Mouse (Mus musculus) left cerebral cortex, postnatal 4 days (tissue): ENCODE data around the gene Izumo4. TPM values are rescaled to one million over a fixed set of nuclear protein-coding genes. Genes with fewer than 3 reads are reported as not detected.

Experiments
- DNase-seq: peaks from one replicate; pipeline ENCODE4 v3.0.0-alpha.2; 2022
- intact Hi-C: fragments of 180-260 bp; cut with DNase I; formaldehyde crosslinking; loops from one replicate; pipeline ENCODE4 v1.15.1; 2025
- total RNA-seq, 2 experiments: library from RNA; stranded (reverse); gene quantifications; 2 replicates each; pipeline ENCODE4 v1.2.3; 2021

Gene Izumo4
- total RNA-seq, 2 experiments from 2014 or later: 46.3 to 53.6 TPM

DNA sequence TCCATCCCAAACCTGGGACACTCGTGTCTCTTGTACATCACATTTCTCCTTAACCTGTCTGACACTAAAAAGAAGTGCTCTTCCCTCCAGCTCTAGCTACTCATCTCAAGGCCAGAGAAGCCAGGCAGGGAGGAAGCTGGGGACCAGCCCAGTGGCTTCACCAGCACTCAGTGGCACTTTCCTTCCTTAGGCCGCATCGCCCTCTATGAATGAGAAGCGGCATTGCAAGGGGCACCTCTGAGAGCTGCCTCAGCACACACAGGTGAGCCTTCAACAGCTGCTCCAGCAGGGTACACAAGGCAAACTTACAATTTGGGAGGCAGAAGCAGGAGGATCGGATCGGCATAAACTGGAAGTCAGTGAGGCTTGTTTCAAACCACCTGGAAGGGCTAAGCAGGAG is 17.8 kb upstream of the Izumo4 start:
- DNase-seq: peak; percentile 56
- intact Hi-C loops: no loop called here

DNA sequence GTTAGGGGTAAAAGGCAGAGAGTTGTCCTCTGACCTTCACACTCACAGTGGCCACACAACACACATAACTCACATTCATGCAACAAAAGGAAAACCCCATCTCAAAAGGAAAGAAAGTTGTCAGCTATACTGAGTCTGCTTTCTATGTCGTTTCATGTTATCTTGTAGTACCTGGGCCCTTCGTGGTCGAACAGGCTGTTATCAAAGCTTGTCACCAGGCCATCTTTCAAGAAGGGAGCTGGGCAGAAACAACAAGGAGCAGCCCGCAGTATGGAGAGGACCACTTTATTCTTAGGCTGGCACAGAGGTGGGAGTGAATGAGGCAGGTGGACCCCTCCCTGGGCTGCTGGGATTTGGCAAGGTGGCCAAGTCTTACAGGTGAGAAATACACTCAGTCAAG is 17.0 kb upstream of the Izumo4 start:
- intact Hi-C loops: loop anchor here (5.0 kb wide), 1 partner anchor 108 kb away; the partner anchor contains the start of gene Klf16
- DNase-seq: no peak

DNA sequence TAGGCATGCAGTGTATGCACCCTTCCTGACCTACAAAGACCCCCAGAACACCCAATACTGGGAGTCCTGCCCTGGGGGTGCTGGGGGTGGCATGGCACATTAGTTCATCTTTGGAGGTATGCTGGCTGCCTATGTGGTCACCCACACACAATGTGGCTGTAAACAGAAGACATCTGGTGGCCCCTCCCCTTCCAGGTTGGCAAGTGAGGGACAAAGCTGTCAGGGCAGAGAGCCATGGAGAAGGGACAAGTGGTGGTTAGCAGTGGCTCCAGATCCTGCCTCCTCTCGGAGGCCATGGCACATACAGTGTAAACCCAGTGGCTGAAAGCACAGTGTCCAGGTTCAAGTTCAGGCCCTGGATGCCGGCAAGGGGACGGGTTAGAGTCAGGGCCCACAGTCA is 15.4 kb upstream of the Izumo4 start:
- intact Hi-C loops: loop anchor here (5.0 kb wide), 1 partner anchor 109 kb away; the partner anchor contains the start of gene Klf16
- DNase-seq: no peak

DNA sequence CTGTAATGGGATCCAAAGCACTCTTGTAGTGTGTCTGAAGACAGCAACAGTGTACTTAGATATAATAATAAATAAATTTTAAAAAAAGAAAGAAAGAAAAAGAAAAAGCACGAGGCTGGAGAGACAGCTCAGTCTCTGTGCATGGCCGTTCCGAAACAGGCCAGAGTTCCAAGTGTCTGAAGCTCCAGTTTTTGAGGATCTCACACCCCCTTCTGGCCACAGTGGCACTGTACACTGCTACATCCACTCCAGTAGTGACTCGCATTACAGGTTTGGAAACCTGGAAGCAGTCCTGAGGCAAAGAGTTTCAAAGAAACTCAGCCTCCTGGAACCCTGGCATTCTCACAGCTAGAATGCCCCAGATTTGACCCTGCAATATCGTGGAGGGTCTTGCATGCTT is 14.1 kb upstream of the Izumo4 start:
- intact Hi-C loops: loop anchor here (5.0 kb wide), 1 partner anchor 111 kb away; the partner anchor contains the start of gene Klf16
- peak; percentile 74 for DNase-seq

DNA sequence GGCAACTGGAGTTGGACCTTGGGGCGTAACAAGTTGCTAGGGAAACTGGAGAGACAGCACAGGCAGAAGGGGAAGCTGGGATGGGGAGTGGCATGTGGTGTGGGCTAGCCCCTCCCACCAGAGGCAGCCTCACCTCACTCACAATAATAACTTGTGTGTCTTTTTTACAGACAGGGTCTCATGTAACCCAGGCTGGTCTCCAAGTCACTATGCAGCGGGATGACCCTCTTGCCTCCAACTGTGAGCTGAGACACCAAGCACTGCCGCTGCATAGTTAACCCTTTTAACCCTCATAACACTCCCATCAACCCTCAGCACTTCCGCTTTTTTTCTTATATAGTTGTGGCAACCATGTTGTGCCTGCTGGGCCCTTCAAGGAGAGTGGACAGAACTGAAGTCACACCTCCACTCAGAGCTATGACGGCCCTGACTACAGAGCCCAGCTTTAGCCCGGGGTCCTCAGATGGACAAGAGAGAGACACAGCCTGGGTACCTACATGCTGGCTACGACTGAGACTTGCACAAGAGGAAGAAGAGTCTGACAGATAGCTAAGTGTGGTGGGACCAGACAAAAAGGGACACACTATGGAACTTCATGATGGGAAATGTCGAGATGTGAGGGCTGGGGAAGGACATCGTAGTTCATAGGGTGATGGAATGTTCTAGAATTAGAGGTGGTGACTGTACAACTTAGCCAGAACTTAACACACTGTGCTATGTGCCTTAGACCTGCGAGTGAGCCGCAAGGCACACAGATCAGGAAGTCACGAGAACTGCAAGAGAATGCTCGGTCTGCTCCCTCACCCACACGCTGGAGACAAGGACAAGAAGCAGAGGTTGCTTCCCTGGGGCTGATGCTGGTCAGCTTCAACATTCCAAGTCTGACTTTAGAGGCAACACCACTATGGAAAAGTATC is 9.5 kb upstream of the Izumo4 start:
- intact Hi-C loops: no loop called here
- DNase-seq: no peak

DNA sequence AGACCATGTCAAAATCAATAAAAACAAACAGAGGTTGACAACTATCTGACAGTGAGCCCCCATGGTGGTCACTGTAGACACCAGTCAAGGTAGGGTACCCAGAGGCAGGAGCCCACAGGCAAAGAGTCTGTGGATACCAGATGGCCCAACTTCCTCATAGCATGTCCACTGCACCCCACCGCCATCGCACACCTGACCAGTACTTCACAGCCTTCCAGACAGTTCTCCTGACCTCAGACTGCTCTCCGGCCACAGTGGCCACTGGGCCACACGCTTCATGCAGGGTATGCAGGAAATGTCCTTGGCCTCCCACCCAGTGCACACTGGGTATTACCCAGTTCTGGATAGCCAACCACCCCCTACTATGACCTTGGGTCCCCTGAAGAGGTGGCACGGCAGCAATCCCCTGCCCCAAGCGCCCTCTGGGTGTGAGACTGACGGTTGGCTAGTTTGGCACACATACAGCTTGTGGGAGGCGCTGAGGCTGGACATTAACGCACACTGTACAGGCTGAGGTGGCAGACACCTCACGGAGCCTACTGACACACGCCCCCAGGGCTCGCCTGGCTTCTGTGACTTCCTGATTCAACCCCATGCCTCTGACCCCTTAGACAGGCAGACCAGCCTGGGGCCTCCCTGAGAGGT is 8.5 kb upstream of the Izumo4 start:
- DNase-seq: no peak
- intact Hi-C loops: no loop called here

DNA sequence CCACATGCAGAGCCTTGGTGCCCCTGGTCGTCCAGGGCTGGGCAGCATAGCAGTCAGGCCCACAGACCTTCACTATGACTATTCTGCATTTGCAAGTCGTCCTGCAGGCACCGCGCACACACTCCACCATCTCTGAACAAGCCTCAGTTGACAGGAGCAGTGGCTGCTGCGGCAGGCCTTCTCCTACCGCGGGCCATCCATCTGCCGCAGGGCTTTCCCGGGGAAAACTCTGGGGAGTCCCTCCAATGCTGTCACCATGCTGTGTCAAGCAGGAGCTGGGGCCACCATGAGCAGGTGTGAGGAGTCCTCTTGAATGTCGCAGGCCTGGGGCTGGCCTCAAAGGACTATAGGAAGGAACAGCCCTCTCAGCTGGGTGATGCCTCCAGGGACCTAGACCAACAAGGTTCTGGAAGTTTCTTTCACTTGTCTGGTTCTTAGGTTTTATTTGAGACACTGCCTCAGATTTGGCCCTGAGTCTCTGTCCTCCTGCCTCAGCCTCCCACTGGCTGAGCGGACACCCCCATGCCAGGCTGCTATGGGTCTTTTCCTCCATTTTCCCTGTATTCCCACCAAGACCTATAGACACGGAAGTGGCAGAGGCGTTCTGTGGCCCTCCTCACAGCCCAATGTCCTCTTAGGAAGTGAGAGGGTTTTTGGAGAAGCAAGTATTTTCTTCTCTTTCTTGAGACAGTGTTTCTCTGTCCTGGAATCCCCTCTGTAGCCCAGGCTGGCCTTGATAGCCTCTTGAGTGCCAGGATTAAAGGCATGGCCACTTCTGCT is 7.6 kb upstream of the Izumo4 start:
- no peak for DNase-seq
- intact Hi-C loops: no loop called here

DNA sequence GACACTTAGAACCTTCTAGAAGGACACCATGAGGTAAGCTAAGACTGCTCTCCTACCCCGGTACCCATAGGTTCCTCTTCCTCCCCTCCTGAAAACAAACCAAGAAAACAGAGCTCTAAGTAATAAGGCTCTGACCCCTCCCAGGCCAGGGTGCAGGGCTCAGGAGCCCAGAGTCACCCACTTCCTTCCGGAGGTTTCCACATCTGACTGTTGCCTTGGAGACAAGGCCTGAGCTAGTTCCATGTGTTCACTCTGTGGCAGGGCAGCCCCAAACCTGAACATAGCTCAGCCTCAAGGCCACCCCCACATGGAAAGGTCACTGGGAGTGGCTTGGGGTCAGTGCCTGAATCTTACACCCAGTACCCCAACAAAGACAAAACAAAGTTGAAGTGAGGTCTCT is 6.8 kb upstream of the Izumo4 start:
- intact Hi-C loops: no loop called here
- no peak for DNase-seq

DNA sequence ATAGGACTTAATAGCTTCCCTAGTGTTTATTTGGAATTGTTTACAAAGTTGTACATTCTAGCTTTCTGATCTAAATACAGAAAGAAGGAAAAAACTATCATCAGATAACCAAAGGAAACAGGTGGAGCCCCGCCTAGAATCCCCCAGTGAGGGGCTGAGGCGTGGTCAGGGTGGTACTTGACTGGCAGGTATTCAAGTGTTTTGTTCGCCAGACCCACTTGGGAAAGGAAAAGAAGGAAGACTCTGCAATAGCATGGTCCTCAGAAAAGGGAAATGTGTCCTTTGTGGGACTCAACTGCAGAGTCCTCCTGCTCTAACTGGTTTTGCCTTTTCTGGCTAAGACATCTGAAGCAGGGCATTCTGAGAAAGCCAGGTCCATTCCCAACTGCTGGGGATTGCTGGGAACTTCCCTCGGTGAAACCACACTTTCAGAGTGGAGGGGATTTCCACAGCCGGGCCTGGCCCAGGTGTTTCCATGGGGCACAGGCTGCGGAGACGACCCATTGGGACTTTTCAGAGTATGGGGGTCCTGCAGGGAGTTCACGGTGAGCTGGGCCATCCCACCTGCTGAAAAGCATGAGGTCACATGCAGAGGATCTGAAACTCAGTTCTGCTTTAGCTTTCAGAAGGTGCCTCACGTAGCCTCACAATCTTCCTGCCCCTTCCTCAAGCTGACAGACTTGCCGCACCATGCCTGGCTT is 6.0 kb upstream of the Izumo4 start:
- DNase-seq: no peak
- intact Hi-C loops: no loop called here

DNA sequence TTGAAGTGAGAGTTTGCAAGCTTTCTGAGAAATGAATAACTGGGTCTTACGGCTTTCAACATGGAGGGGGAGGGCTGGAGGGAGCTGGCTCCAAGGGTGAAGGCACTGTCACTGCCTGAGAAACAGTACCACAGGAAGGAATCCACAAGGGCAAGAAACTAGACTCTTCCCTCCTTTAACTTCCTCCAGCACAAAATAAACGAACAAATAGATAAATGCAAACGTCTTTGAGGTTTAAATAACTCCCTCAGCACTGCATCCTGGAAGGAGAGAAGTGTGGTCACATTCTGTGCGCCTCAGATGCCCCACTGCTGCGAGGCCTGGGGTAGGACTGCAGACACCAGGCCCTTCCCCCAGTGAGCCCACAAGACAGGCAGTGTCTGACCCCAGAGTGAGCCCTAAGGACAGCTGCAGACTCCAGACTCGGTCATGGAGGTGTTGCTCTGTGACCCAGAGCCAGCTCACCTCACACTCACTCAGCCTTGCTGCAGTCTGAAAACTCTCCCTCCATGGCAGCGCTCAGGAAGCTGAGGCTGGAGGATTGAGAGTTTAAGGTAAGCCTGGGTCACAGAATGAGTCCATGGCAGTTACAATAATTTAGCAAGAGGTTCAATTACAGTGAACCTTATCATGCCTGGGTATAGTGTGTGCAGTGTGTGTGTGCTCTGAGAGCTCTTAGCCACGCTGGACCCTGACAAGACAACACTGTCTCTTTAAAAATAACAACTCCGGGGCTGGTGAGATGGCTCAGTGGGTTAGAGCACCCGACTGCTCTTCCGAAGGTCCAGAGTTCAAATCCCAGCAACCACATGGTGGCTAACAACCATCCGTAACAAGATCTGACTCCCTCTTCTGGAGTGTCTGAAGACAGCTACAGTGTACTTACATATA is 5.2 kb upstream of the Izumo4 start:
- intact Hi-C loops: no loop called here
- DNase-seq: no peak

DNA sequence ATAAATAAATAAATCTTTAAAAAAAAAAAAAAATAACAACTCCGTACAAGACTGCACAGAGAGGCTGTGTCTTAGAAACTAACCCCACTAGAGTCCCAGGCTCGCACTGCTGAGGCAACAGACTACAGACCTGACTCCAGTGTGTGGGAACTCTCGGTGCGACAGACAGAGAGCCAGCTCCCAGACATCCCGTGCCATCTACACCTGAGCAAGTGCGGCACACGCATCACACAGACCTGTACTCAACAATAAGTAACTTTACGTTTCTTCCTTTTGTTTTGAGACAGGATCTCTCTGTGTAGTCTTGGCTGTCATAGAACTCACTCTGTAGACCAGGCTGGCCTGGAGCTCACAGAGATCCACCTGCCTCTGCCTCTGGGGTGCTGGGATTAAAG is 4.6 kb upstream of the Izumo4 start:
- DNase-seq: no peak
- intact Hi-C loops: no loop called here

DNA sequence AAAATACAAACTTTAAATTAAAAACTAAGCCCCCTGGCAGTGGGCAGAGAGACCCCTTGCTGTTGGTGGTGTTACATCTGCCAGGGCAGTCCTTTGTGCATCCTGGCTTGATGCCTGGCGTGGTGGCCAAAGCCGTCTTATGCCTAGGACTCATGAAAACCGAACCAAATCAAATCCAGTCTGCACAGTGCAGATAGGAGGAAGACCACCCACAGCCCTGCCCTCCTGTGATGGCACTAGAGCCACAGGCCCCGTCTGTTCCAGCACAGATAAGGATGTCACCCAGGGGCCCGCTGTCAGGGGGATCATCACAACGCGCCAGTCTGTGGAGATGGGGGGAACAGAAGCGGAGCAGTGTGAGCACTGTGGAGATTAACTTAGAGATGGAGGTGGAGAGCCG is 4.2 kb upstream of the Izumo4 start:
- intact Hi-C loops: no loop called here

DNA sequence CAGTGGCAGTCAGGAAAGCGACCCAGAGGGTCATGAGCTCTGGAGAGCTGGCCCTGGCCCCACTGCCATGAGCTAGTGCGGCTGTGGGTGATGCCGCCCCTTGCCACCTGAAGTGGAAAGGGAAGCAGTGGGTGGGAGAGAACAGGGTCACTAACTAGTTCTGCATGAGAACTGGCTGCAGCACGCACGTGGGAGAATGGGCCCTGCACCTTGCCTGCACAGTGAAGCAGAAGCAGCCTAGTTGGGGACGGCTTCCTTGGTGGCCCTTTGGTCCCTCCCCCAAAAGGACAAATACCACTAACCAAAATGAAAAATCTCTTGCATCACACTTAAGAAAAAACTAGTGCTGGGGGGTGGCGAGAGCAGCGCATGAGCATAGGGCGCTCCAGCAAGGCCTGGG is 3.4 kb upstream of the Izumo4 start:
- intact Hi-C loops: no loop called here
- DNase-seq: no peak

More for the DNA sequence above, 4.2 kb upstream of the Izumo4 start:
- peak; percentile 61 for DNase-seq

DNA sequence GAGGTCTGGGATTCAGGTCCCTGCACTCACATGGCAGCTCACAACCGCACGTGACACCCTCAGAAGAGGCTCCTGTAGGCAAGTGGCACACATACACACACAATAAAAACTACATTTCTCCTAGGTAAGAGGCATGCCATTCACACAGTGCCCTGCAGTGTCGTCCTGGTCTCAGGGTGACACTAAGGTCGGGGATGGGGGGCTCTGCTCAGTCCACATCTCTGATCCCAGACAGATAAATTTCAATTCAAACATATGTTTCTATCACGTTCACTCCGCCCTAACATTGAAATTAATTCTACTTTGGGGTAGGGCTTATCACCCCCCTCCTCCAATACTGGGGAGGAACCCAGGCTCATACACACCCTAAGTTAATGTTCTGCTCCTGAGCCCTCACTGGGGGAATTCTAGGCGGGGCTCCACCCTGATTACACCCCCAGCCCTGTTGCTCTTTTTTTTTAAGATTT is 1.9 kb upstream of the Izumo4 start:
- intact Hi-C loops: no loop called here
- no peak for DNase-seq

DNA sequence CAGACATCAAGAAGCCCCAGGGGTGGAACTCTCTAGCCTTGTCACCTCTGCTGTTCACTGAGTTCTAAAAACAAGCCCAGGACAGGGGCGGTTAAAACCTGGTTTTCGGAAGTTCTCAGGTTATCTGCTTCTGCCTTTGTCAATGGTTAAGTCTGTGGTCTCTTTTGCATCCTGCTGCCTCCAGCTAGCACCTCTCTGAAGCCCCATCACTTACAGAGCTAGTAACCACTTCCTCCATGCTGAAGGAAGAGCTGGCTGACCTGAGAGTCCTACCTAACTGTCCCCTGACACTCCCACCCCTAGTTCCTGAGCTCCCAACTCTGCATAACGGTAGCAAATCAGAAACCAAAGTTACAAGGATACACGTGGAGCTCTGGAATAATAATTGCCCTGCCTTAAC is 1.3 kb upstream of the Izumo4 start:
- intact Hi-C loops: no loop called here
- no peak for DNase-seq

DNA sequence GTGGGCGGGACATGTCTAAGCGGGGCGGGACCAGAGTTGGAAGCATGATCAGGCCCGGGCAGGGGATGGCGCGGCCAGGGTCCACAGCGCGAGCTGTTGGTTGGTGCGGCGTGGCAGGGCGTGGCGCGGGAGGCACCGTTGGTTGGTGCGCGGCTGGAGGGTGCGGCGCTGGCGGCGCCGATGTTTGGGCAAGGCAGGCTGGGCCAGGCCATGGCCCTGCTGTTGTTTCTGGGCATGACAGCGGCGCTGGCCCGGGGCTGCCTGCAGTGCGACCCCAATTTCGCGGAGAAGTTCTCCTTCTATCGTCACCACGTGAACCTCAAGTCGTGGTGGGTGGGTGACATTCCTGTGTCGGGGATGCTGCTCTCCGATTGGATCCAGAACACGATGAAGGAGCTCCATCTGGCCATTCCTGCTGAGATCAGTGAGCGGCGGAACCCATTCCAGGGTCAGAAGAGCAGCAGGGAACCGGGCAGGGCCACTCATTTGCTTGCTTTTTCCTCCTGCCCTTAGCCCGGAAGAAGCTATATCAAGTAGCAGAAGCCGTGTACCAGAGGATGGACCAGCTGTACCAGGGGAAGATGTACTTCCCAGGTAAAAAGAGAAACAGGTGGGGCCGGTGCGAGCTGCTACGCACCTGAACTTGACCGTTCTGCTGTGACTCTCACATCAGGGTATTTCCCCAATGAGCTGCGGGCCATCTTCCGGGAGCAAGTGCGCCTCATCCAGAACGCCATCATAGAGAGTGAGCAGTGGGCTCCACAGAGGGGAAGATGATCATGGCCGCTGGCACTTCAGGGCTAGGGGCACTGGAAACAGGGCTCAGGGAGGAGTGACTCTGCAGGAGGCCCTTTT is 779 bp downstream of the Izumo4 start:
- peak; percentile 96 for DNase-seq
- intact Hi-C loops: no loop called here

DNA sequence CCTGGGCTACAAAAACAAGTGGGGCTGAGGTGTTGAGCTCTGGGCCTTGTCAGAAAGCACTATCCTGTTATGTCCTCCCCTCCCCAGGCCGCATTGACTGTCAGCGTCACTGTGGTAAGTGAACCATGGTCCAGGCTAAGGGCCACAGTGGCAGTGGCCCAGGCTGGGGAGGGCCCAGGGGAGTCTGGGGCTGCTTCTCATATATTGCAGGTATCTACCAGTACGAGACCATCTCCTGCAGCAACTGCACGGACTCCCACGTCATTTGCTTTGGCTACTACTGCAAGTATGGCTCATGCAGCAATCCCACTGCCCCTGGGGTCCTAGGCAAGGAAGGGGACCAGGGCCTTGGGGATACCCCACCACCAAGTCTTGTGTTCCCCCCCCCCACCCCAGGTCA is 1.7 kb downstream of the Izumo4 start:
- no peak for DNase-seq
- intact Hi-C loops: no loop called here

DNA sequence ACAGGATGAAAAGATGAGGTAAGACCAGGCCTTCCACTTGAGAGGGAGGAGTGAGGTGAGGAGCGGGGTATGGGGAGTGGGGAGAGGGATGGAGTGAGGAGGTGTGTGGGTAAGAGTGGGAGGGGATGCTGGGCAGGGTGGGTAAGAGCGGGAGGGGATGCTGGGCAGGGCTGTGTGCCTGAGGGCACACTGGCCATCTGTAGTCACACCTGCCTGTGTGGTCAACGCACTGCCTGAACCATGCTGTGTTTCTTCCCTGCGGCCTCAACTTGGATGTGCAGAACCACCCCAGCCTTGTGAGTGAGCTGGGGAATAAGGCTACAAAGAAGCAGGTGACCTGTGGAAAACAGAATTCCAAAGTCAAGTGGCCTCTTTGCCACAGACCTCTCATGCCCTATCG is 2.4 kb downstream of the Izumo4 start:
- intact Hi-C loops: no loop called here
- no peak for DNase-seq

DNA sequence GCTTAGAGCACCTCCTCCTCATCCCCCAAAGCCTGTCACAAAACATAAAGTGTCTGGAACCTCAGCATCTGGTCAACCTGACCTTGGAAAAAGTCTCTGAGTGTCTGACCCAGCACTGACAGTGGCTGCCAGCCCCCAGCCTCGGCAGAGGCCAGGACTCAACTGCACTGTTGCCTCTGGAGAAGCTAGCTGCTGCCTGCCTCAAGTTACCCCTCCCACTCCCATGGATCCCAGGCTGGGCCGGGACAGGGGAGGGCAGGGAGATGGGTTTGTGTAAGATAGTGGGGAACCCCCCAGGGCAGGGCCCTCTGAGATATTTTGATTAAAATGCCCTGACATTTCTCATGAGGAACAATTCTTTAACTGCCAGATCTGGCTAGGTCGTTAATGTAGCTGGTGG is 3.0 kb downstream of the Izumo4 start:
- no peak for DNase-seq
- intact Hi-C loops: loop anchor here (5.0 kb wide), 1 partner anchor 82 kb away; no protein-coding TSS in a partner anchor
